Mouse (Mus musculus): ENCODE measurements around the gene Fkbp10.
A peak's percentile ranks its signal among the peaks of the same experiment; 100 is the strongest.

Gene Fkbp10

GRCm38 (mm10) chr11:100411736-100412135 lies 3.8 kb upstream of the Fkbp10 start:
- no peak for DNase-seq (ENCODE audit: low spot score)

GRCm38 (mm10) chr11:100413541-100413940 lies 2.0 kb upstream of the Fkbp10 start:
- DNase-seq (ENCODE audit: low spot score): no peak

GRCm38 (mm10) chr11:100414021-100414913 lies 1.2 kb upstream of the Fkbp10 start, which contains the start of gene P3h4:
Gene P3h4, minus strand, starts transcription at chr11:100414836.
- DNase-seq (ENCODE audit: low spot score): peak; percentile 78

GRCm38 (mm10) chr11:100421537-100421936 lies 6.0 kb downstream of the Fkbp10 start:
- no peak for DNase-seq (ENCODE audit: low spot score)

- DNase-seq (ENCODE audit: low spot score): no peak
Measured at GRCm38 (mm10) chr11:100423836-100424235, 8.3 kb downstream of the Fkbp10 start.

GRCm38 (mm10) chr11:100425851-100426250 lies 10.4 kb downstream of the Fkbp10 start:
- DNase-seq (ENCODE audit: low spot score): peak; percentile 84

GRCm38 (mm10) chr11:100426820-100427219 lies 11.3 kb downstream of the Fkbp10 start:
- DNase-seq (ENCODE audit: low spot score): no peak

- no peak for DNase-seq (ENCODE audit: low spot score)
Measured at GRCm38 (mm10) chr11:100428612-100429199, 13.2 kb downstream of the Fkbp10 start.

GRCm38 (mm10) chr11:100430052-100430451 lies 14.6 kb downstream of the Fkbp10 start:
- DNase-seq (ENCODE audit: low spot score): no peak

- no peak for DNase-seq (ENCODE audit: low spot score)
Measured at GRCm38 (mm10) chr11:100432002-100432401, 16.5 kb downstream of the Fkbp10 start.

GRCm38 (mm10) chr11:100435678-100436246 lies 20.3 kb downstream of the Fkbp10 start:
- no peak for DNase-seq (ENCODE audit: low spot score)

GRCm38 (mm10) chr11:100437901-100438300 lies 22.4 kb downstream of the Fkbp10 start:
- no peak for DNase-seq (ENCODE audit: low spot score)

- DNase-seq (ENCODE audit: low spot score): peak; percentile 84
Measured at GRCm38 (mm10) chr11:100440691-100441522, 25.4 kb downstream of the Fkbp10 start.

GRCm38 (mm10) chr11:100441797-100442196 lies 26.3 kb downstream of the Fkbp10 start, which contains the start of the genes Nt5c3b and Klhl10:
Gene Nt5c3b, minus strand, starts transcription at chr11:100441808.
Gene Klhl10, plus strand, starts transcription at chr11:100441917.
- DNase-seq (ENCODE audit: low spot score): no peak

GRCm38 (mm10) chr11:100442625-100443024 lies 27.1 kb downstream of the Fkbp10 start:
- no peak for DNase-seq (ENCODE audit: low spot score)

- DNase-seq (ENCODE audit: low spot score): no peak
Measured at GRCm38 (mm10) chr11:100457247-100457646, 41.8 kb downstream of the Fkbp10 start.

- DNase-seq (ENCODE audit: low spot score): no peak
Measured at GRCm38 (mm10) chr11:100457711-100458110, 42.2 kb downstream of the Fkbp10 start.

GRCm38 (mm10) chr11:100462699-100463098 lies 47.2 kb downstream of the Fkbp10 start:
- DNase-seq (ENCODE audit: low spot score): peak; percentile 67

GRCm38 (mm10) chr11:100465229-100465792 lies 49.8 kb downstream of the Fkbp10 start:
- no peak for DNase-seq (ENCODE audit: low spot score)

- no peak for DNase-seq (ENCODE audit: low spot score)
Measured at GRCm38 (mm10) chr11:100465833-100466232, 50.3 kb downstream of the Fkbp10 start.

Data from layer of hippocampus, adult 11-12 months (tissue).